Mouse (Mus musculus) neutrophil, adult 65 days (primary cell): ENCODE measurements around the gene Htr1d. TPM values are rescaled to one million over a fixed set of nuclear protein-coding genes. Genes with fewer than 3 reads are reported as not detected.

ENCODE experiments used
- total RNA-seq: library from RNA; stranded (reverse); gene quantifications from 2 replicates; pipeline ENCODE4 v1.2.4, GENCODE M21; 2023

The Htr1d gene
- not detected in 2 replicates for total RNA-seq

GRCm38 (mm10) chr4:136423224-136423623 lies at the start of gene Htr1d:
TSS of gene Htr1d (plus strand) at chr4:136423524.

GRCm38 (mm10) chr4:136462086-136462838 lies 38.9 kb downstream of the Htr1d start, which contains the start of gene 6030445D17Rik:
TSS of gene 6030445D17Rik (plus strand) at chr4:136462250.

GRCm38 (mm10) chr4:136469371-136469903 lies 46.1 kb downstream of the Htr1d start, which contains the start of gene Luzp1:
TSS of gene Luzp1 (plus strand) at chr4:136469761.

Other genes starting within 250 kb of the Htr1d start
- 0.16 TPM in 1 of 2 replicates, not detected in the other for gene Asap3, start 217.2 kb upstream of the Htr1d start, total RNA-seq
- gene Tcea3, start 175.8 kb upstream of the Htr1d start, total RNA-seq = 0.88 and 3.2 TPM in 2 replicates
- gene Zfp46, start 138.8 kb upstream of the Htr1d start, total RNA-seq = 5.2 and 10.1 TPM in 2 replicates
- 32.9 and 48.1 TPM in 2 replicates for gene Hnrnpr, start 112.6 kb upstream of the Htr1d start, total RNA-seq
- not detected in 2 replicates for gene 6030445D17Rik, start 38.7 kb downstream of the Htr1d start, total RNA-seq
- 1.1 and 2.5 TPM in 2 replicates for gene Luzp1, start 46.2 kb downstream of the Htr1d start, total RNA-seq
- 18.8 and 22.7 TPM in 2 replicates for gene Kdm1a, start 179.2 kb downstream of the Htr1d start, total RNA-seq
- gene Tex46, start 186.9 kb downstream of the Htr1d start, total RNA-seq = not detected in 2 replicates
- not detected in 2 replicates for gene Lactbl1, start 199.1 kb downstream of the Htr1d start, total RNA-seq